Mouse (Mus musculus): ENCODE measurements at regions not wholly inside any gene's neighbourhood (a gene's known extent, or its start where the extent isn't known, plus 50 kb on each side); places are given as distances from the start of the nearest gene placed in this dataset.

- DNase-seq (ENCODE audit: low spot score) = no peak
Measured at GRCm38 (mm10) chr1:45745136-45745535, 49.8 kb upstream of the Wdr75 start.

Measured in layer of hippocampus, adult 9-10 months (tissue).